Mouse (Mus musculus) cerebellum, postnatal 14 days (tissue): Measurements from ENCODE around the gene Unc5c.

Experiments
- DNase-seq, 2 experiments: peaks; one replicate each; pipeline ENCODE4 v3.0.0; 2021; ENCODE audit warnings: mixed read lengths in 2 of 2

Unc5c gene

GRCm38 (mm10) chr3:141601072-141601549, 136.1 kb downstream of the Unc5c start:
- peak in 1 of 2 experiments; percentile 58 for DNase-seq

- peak in 1 of 2 experiments; percentile 41 for DNase-seq
Observed at GRCm38 (mm10) chr3:141616718-141617117, 151.7 kb downstream of the Unc5c start.

GRCm38 (mm10) chr3:141618675-141619074, 153.7 kb downstream of the Unc5c start:
- no peak for DNase-seq

GRCm38 (mm10) chr3:141621496-141621895, 156.5 kb downstream of the Unc5c start:
- peak; percentile 66 to 82 for DNase-seq

- DNase-seq = no peak
Observed at GRCm38 (mm10) chr3:141626935-141627638, 162.1 kb downstream of the Unc5c start.

GRCm38 (mm10) chr3:141627639-141627977, 162.6 kb downstream of the Unc5c start:
- no peak for DNase-seq

GRCm38 (mm10) chr3:141629431-141629830, 164.4 kb downstream of the Unc5c start:
- no peak for DNase-seq

GRCm38 (mm10) chr3:141637900-141638299, 172.9 kb downstream of the Unc5c start:
- DNase-seq = no peak

GRCm38 (mm10) chr3:141644264-141644663, 179.2 kb downstream of the Unc5c start:
- no peak for DNase-seq

GRCm38 (mm10) chr3:141646588-141646987, 181.6 kb downstream of the Unc5c start:
- DNase-seq = no peak

- DNase-seq = no peak
Observed at GRCm38 (mm10) chr3:141650658-141651057, 185.6 kb downstream of the Unc5c start.

GRCm38 (mm10) chr3:141653915-141654314, 188.9 kb downstream of the Unc5c start:
- DNase-seq = peak in 1 of 2 experiments; percentile 24

GRCm38 (mm10) chr3:141659041-141659789, 194.2 kb downstream of the Unc5c start:
- no peak for DNase-seq

GRCm38 (mm10) chr3:141660065-141661062, 195.3 kb downstream of the Unc5c start:
- no peak for DNase-seq

- DNase-seq = no peak
Observed at GRCm38 (mm10) chr3:141689113-141689512, 224.1 kb downstream of the Unc5c start.

GRCm38 (mm10) chr3:141690676-141691075, 225.7 kb downstream of the Unc5c start:
- DNase-seq = no peak

- DNase-seq = no peak
Observed at GRCm38 (mm10) chr3:141691418-141691817, 226.4 kb downstream of the Unc5c start.

- peak in 1 of 2 experiments; percentile 24 for DNase-seq
Observed at GRCm38 (mm10) chr3:141691846-141692245, 226.8 kb downstream of the Unc5c start.

GRCm38 (mm10) chr3:141699177-141699576, 234.2 kb downstream of the Unc5c start:
- no peak for DNase-seq

GRCm38 (mm10) chr3:141701381-141701909, 236.4 kb downstream of the Unc5c start:
- no peak for DNase-seq

GRCm38 (mm10) chr3:141711601-141712000, 246.6 kb downstream of the Unc5c start:
- no peak for DNase-seq

- DNase-seq = no peak
Observed at GRCm38 (mm10) chr3:141716371-141716770, 251.4 kb downstream of the Unc5c start.

GRCm38 (mm10) chr3:141719050-141719449, 254.0 kb downstream of the Unc5c start:
- DNase-seq = no peak
